Mouse (Mus musculus): ENCODE measurements around the gene BC004004. TPM values are rescaled to one million over a fixed set of nuclear protein-coding genes. Genes with fewer than 3 reads are reported as not detected.

BC004004 gene
- polyA plus RNA-seq, 1 experiment from 2014 or later = 71.1 TPM

DNA sequence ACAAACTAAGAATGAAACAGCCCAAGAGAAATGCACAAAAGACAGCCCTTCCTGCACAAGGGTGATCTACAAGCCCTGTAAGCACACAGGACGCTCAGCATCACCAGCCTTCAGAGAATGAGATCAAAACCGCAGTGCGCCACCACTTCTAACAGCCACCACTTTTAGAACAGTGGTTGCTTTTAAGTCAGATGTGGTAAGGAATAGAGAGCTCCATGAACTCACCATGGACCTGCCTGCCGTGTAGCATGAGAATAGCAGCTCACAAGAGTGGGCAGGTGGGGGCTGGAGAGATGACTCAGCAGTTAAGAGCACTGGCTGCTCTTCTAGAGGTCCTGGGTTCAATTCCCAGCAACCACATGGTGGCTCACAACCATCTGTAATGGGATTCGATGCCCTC is 11.8 kb downstream of the BC004004 start:
- no peak for TF ChIP-seq CTCF (IDR thresholded peaks at IDR 0.05; ENCODE audit: low read depth)
- Histone ChIP-seq H3K4me3 (ENCODE audit: low read depth, low read length) (no peak overlapping the region), H3K27ac (ENCODE audit: low read depth) (no peak overlapping the region), H3K4me2 (no peak overlapping the region), H3K9ac (no peak overlapping the region), H3K27me3 (ENCODE audit: insufficient read depth, low read length) (no peaks in the 10 kb centered on the region), H3K4me1 (ENCODE audit: insufficient read depth) (no peaks in the 10 kb centered on the region), H3K9me3 (ENCODE audit: low read depth, low read length) (no peaks in the 10 kb centered on the region), H3K36me3 (ENCODE audit: insufficient read depth) (peaks cover 32% of the 10 kb centered on the region; the same call in 1 of the 2 replicates)
- DNase-seq (no peak), ATAC-seq (ENCODE audit: insufficient read depth) (no peak)
- 91% methylated on average over 5 of the region's 5 CpGs for WGBS

DNA sequence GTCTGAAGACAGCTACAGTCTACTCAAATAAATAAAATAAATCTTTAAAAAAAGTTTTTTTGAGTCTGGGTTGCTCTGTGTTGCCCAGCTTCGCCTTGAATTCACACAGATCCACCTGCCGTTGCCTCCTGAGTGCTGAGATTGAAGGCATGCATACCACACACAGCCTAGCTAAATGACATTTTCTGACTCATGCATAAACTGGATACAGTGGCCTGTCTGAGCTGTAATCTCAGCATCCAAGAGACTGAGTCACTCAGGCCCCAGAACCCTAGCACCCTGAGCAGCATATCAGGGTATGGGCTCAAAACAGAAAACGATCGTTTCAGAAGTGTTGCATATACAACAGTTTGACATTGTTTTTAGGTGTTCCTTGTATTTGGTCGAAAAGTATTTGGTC is 13.0 kb downstream of the BC004004 start:
- ATAC-seq (ENCODE audit: insufficient read depth) = no peak
- Histone ChIP-seq H3K9ac (no peak overlapping the region), H3K4me2 (no peak overlapping the region), H3K4me3 (ENCODE audit: low read depth, low read length) (no peak overlapping the region), H3K36me3 (ENCODE audit: insufficient read depth) (peaks cover 34% of the 10 kb centered on the region; the same call in 1 of the 2 replicates), H3K9me3 (ENCODE audit: low read depth, low read length) (no peaks in the 10 kb centered on the region), H3K4me1 (ENCODE audit: insufficient read depth) (no peaks in the 10 kb centered on the region), H3K27ac (ENCODE audit: low read depth) (no peak overlapping the region), H3K27me3 (ENCODE audit: insufficient read depth, low read length) (no peaks in the 10 kb centered on the region)
- TF ChIP-seq CTCF (IDR thresholded peaks at IDR 0.05; ENCODE audit: low read depth) = no peak
- DNase-seq = no peak
- WGBS = 83% methylated on average over 5 of the region's 5 CpGs

DNA sequence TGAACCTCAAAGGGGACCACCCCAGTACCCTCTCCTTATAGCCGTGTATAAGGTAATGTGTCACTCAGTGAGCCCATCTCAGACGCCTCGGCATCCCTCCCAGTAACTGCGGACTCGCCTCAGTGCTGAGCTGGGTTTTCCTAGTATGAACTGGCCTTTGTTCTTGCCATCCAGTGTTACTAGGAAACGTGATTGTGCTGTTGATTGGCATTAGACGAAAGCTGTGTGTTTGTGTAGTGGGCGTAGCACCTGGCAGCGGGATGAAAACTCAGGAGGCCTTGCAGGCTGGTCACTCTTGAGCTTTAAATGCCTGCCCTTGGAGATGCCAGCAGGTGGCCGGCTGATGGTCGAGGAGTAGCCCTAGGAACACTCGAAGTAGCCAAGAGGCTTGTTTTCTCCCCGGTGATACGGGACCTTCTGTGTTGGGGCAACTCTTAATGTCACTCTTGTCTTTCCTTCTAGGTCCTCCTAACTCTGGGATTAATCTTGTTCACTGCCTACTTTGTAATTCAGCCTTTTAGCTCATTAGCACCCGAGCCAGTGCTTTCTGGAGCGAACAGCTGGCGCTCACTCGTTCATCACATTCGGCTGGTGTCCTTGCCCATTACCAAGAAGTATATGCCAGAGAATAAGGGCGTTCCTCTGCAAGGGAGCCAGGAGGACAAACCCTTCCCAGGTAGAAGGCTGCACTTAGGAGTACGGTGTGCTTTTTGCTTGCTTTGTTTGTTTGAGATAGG is 13.8 kb downstream of the BC004004 start:
- Histone ChIP-seq H3K9ac (no peak overlapping the region), H3K4me3 (ENCODE audit: low read depth, low read length) (no peak overlapping the region), H3K27ac (ENCODE audit: low read depth) (no peak overlapping the region), H3K4me2 (no peak overlapping the region), H3K27me3 (ENCODE audit: insufficient read depth, low read length) (no peaks in the 10 kb centered on the region), H3K9me3 (ENCODE audit: low read depth, low read length) (no peaks in the 10 kb centered on the region), H3K36me3 (ENCODE audit: insufficient read depth) (peaks cover 34% of the 10 kb centered on the region; the same call in 1 of the 2 replicates), H3K4me1 (ENCODE audit: insufficient read depth) (no peaks in the 10 kb centered on the region)
- no peak for DNase-seq
- WGBS = 63% methylated on average over 21 of the region's 21 CpGs
- TF ChIP-seq CTCF (IDR thresholded peaks at IDR 0.05; ENCODE audit: low read depth) = no peak
- no peak for ATAC-seq (ENCODE audit: insufficient read depth)

DNA sequence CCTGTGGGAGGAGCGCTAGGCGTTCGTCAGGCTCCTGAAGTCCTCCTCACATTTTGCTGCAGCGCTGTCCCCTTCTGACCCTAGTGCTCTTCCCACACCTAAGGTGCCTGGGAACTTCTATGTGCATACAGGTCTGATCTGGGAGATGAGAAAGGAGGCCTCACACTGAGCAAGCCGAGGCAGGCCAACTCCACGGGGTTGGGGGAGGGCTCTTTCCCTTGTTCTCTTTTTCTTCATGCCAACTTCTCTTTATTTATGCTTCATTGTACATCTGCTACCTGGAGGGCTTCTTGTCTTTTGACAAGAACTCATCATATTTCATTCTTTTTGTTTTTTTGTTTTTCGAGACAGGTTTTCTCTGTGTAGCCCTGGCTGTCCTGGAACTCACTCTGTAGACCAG is 23.2 kb downstream of the BC004004 start:
- Histone ChIP-seq H3K36me3 (ENCODE audit: insufficient read depth) (peaks cover 28% of the 10 kb centered on the region; the same call in 1 of the 2 replicates), H3K9ac (no peak overlapping the region), H3K27me3 (ENCODE audit: insufficient read depth, low read length) (no peaks in the 10 kb centered on the region), H3K27ac (ENCODE audit: low read depth) (no peak overlapping the region), H3K4me3 (ENCODE audit: low read depth, low read length) (no peak overlapping the region), H3K9me3 (ENCODE audit: low read depth, low read length) (no peaks in the 10 kb centered on the region), H3K4me2 (no peak overlapping the region), H3K4me1 (ENCODE audit: insufficient read depth) (no peaks in the 10 kb centered on the region)
- no peak for ATAC-seq (ENCODE audit: insufficient read depth)
- WGBS = 92% methylated on average over 7 of the region's 7 CpGs
- no peak for DNase-seq
- TF ChIP-seq CTCF (IDR thresholded peaks at IDR 0.05; ENCODE audit: low read depth) = no peak

DNA sequence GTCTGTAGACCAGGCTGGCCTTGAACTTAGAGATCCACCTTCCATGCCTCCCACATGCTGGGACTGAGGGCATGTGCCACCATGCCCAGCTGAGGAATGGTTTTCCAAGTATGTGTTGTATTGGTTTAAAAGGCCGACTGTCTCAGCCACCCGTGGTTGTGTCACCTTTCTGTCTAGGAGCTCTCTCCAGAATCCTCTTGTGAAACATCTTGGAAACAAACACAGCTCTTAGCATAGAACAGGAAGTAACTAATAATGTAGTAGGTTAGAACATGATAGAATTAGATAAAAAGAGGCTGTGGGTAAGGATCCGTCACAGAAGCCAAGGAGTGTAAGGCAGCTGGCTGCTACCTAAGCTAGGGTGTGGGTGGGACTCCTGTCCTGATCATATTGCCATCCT is 24.4 kb downstream of the BC004004 start:
- H3K36me3 ChIP-seq (ENCODE audit: insufficient read depth) = peaks cover 32% of the 10 kb centered on the region; the same call in 1 of the 2 replicates
- TF ChIP-seq CTCF (IDR thresholded peaks at IDR 0.05; ENCODE audit: low read depth) = no peak
- 68% methylated on average over 3 of the region's 3 CpGs for WGBS
- H3K9me3 ChIP-seq (ENCODE audit: low read depth, low read length) = no peaks in the 10 kb centered on the region
- no peak overlapping the region for H3K4me3 ChIP-seq (ENCODE audit: low read depth, low read length)
- no peak overlapping the region for H3K4me2 ChIP-seq
- no peak overlapping the region for H3K9ac ChIP-seq
- ATAC-seq (ENCODE audit: insufficient read depth) (no peak), DNase-seq (no peak)
- H3K27ac ChIP-seq (ENCODE audit: low read depth) = no peak overlapping the region
- H3K27me3 ChIP-seq (ENCODE audit: insufficient read depth, low read length) = no peaks in the 10 kb centered on the region
- H3K4me1 ChIP-seq (ENCODE audit: insufficient read depth) = no peaks in the 10 kb centered on the region

DNA sequence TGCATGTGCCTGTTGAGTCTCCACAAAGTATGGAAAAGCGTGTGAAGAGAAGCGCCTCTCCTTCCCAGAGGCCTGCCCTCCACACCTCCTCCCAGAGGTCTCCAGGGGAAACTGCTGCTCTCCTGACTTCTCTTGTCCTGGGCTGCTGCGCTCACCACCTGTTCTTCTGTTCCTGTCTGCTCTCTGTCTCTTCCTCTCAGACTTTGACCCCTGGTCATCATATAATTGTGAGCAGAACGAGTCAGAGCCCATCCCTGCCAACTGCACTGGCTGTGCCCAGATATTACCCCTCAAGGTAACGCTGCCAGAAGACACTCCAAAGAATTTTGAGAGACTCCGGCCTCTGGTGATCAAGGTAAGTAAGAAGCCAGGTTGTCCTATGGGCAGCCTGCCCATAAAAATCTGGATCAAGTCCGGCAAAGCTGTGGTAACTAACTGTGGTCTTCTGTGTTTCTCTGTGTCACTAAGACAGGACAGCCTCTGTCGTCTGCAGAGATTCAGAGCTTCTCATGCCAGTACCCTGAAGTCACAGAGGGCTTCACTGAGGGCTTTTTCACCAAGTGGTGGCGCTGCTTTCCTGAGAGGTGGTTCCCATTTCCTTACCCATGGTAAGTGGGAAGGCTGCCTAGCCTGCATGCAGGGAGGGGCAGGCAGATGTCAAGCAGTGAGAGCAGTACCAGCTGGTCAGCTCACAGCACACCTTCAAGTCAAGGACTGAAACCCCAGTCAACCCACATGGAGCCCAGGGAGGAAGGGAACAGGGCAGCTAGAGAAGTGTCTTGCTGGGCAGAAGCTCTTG is 25.4 kb downstream of the BC004004 start:
- H3K9ac ChIP-seq = no peak overlapping the region
- peaks cover 40% of the 10 kb centered on the region for H3K36me3 ChIP-seq (ENCODE audit: insufficient read depth)
- H3K9me3 ChIP-seq (ENCODE audit: low read depth, low read length) = no peaks in the 10 kb centered on the region
- no peak overlapping the region for H3K4me2 ChIP-seq
- TF ChIP-seq CTCF (IDR thresholded peaks at IDR 0.05; ENCODE audit: low read depth) = no peak
- DNase-seq (no peak), ATAC-seq (ENCODE audit: insufficient read depth) (no peak)
- 79% methylated on average over 9 of the region's 9 CpGs for WGBS
- H3K27ac ChIP-seq (ENCODE audit: low read depth) = no peak overlapping the region
- H3K4me1 ChIP-seq (ENCODE audit: insufficient read depth) = no peaks in the 10 kb centered on the region
- no peaks in the 10 kb centered on the region for H3K27me3 ChIP-seq (ENCODE audit: insufficient read depth, low read length)
- no peak overlapping the region for H3K4me3 ChIP-seq (ENCODE audit: low read depth, low read length)

DNA sequence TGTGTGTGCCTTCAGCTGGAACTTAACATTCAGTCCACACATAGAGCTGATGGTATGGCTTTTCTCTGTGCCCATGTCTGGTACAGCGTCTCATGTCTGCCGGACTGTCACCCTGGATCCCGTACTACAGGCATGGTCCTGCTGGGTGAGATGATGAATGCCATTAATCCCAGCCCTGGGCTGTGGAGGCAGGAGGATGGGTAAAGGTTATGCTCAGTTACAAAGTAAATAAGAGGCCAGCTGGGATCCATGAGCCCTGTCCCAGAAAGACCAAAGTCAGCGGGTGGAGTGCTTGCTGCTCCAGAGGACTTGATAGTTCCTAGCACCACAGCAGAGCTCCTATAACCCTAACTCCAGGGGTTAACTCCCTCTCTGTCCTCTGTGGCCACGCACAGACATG is 27.2 kb downstream of the BC004004 start:
- no peak overlapping the region for H3K4me3 ChIP-seq (ENCODE audit: low read depth, low read length)
- no peak overlapping the region for H3K27ac ChIP-seq (ENCODE audit: low read depth)
- H3K36me3 ChIP-seq (ENCODE audit: insufficient read depth) = peaks cover 48% of the 10 kb centered on the region
- H3K27me3 ChIP-seq (ENCODE audit: insufficient read depth, low read length) = no peaks in the 10 kb centered on the region
- DNase-seq (no peak), ATAC-seq (ENCODE audit: insufficient read depth) (no peak)
- no peak for TF ChIP-seq CTCF (IDR thresholded peaks at IDR 0.05; ENCODE audit: low read depth)
- H3K4me2 ChIP-seq = no peak overlapping the region
- H3K9me3 ChIP-seq (ENCODE audit: low read depth, low read length) = no peaks in the 10 kb centered on the region
- WGBS = 57% methylated on average over 5 of the region's 5 CpGs
- no peaks in the 10 kb centered on the region for H3K4me1 ChIP-seq (ENCODE audit: insufficient read depth)
- no peak overlapping the region for H3K9ac ChIP-seq

Data from lung, embryonic 14.5 days (tissue).